ENCODE assay signal across 12 mouse cellular contexts in the genomic region with DNA sequence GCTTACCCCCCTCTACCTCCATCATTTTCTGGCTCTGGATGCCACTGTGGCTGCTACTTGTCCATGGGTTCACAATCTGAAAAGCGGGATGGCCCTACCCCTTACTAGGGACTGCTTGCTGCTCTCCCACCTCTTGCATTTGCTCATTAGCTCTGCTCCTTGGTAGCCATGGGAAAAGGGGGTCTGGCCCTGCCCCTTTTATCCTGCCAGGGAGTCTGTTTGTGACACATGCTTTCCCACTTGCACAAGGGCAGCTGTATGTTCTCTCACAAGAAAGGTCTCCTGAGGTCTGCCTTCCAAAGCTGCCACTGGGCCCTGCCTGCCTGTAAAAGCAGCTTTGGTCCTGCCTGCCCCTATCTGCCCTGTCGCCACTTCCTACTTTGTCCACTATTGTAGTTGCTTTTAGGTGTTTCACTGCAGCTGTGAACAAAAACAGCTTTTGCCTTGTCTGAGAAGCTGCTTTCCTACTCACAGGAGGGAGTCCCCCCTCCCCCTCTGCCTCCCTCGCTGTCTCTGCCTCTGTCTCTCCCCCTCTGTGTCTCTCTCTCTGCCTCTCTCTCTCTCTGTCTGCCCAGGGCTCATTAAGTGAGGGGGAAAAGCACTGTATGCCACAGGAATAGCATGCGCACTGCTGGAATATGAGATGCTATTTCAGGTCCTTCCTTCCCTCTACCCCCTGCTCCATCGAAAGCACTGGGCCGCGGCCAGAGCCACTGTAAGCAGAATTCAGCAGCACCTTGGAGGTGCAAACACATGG. TPM values are rescaled to one million over a fixed set of nuclear protein-coding genes. Genes with fewer than 3 reads are reported as not detected.
DNase-seq lines count a peak whose midpoint lies in the region; ATAC-seq lines count a peak whose summit lies in the region.
"Had no signal": no experiment of that assay in that cellular context is flagged by ENCODE, and none has a peak within 500 bp of the region (broad histone marks: within the 10 kb centered on the region; RNA-seq: fewer than 3 reads in every experiment).

No protein-coding gene starts in this region.

- H3K4me2 ChIP-seq in forebrain, embryonic 16.5 days (ENCODE audit: low read length) = 0 out of 2 replicates have a peak overlapping the region, but pooled peaks have one; percentile 16
- H3K4me2 ChIP-seq: stomach, embryonic 15.5 days had no signal

- peaks cover 9% of the 10 kb centered on the region for H3K4me1 ChIP-seq in forebrain, embryonic 16.5 days (replicated peaks; ENCODE audit: control insufficient read depth, insufficient read depth, low read length)
- H3K4me1 ChIP-seq: megakaryocyte, embryonic 14.5 days; stomach, embryonic 15.5 days had no signal

- no peak overlapping the region; the same call in 1 of the 2 replicates for H3K27ac ChIP-seq in forebrain, embryonic 16.5 days (ENCODE audit: low read length)
- H3K27ac ChIP-seq: stomach, embryonic 15.5 days had no signal

- peak; percentile 86 for ATAC-seq in forebrain, embryonic 16.5 days
- no peak for ATAC-seq in megakaryocyte-erythroid progenitor cell, adult 5-6 weeks (replicated peaks; ENCODE audit: low FRiP score, low TSS enrichment, poor library complexity, severe bottlenecking)

- intact Hi-C loops in left cerebral cortex, postnatal 36 days (cut with DNase I) = no loop called here

- H3K9ac ChIP-seq in forebrain, embryonic 16.5 days (replicated peaks; ENCODE audit: low read depth, low read length) = peak overlapping the region; percentile 17; the same call in 1 of the 2 replicates
- H3K9ac ChIP-seq: stomach, embryonic 15.5 days had no signal

- H3K4me3 ChIP-seq in forebrain, embryonic 16.5 days (replicated peaks; ENCODE audit: low read length) = no peak overlapping the region
- H3K4me3 ChIP-seq: megakaryocyte, embryonic 14.5 days; stomach, embryonic 15.5 days had no signal

- DNase-seq in embryo, embryonic 11 days = peak; percentile 23
- peak; percentile 18 to 30 for DNase-seq in left cerebral cortex, postnatal 36 days (ENCODE audit: low spot score in 2 of 2)
- peak; percentile 35 for DNase-seq in retina, embryonic 14.5 days (ENCODE audit: low spot score)
- DNase-seq in thymus, postnatal 25 days = no peak
- no peak for DNase-seq in natural killer cell, adult 2 months (ENCODE audit: low spot score in 2 of 2)
- DNase-seq: cerebellum, adult 9-10 months had no signal

- H3K36me3 ChIP-seq in forebrain, embryonic 16.5 days (ENCODE audit: control insufficient read depth, insufficient read depth) = no peaks in the 10 kb centered on the region
- H3K36me3 ChIP-seq: stomach, embryonic 15.5 days had no signal

- WGBS in forebrain, embryonic 16.5 days = 21% methylated on average over 7 of the region's 7 CpGs

- no peaks in the 10 kb centered on the region for H3K27me3 ChIP-seq in forebrain, embryonic 16.5 days (replicated peaks; ENCODE audit: control insufficient read depth, insufficient read depth, low read length)
- H3K27me3 ChIP-seq: megakaryocyte, embryonic 14.5 days; stomach, embryonic 15.5 days had no signal

- H3K9me3 ChIP-seq in forebrain, embryonic 16.5 days (ENCODE audit: control insufficient read depth, low read length) = no peaks in the 10 kb centered on the region
- H3K9me3 ChIP-seq: megakaryocyte, embryonic 14.5 days; stomach, embryonic 15.5 days had no signal

RNA-seq across cellular contexts. Expression of a gene that starts 5.6 kb away (rescaled TPM):
- polyA plus RNA-seq in forebrain, embryonic 16.5 days (2015; fragmentation: Nextera tagmentation; extraction: Ambion mirVana) = not detected in 2 replicates
- total RNA-seq in left cerebral cortex, postnatal 36 days (2021) = not detected
- total RNA-seq in megakaryocyte-erythroid progenitor cell, adult 5-6 weeks (2014; fragmentation: Nextera tagmentation) = not detected in 2 replicates
- not detected in 2 replicates for total RNA-seq in megakaryocyte-erythroid progenitor cell, adult 5-6 weeks (2017)
- total RNA-seq: gastrocnemius, adult 18-20 months; layer of hippocampus, adult 8-10 months had no signal
- polyA plus RNA-seq: stomach, embryonic 15.5 days had no signal

RNA-seq across cellular contexts. Expression of a gene that starts 21.2 kb away (rescaled TPM):
- not detected in 2 replicates for polyA plus RNA-seq in forebrain, embryonic 16.5 days (2015; fragmentation: Nextera tagmentation; extraction: Ambion mirVana)
- total RNA-seq in left cerebral cortex, postnatal 36 days (2021) = not detected
- total RNA-seq in megakaryocyte-erythroid progenitor cell, adult 5-6 weeks (2014; fragmentation: Nextera tagmentation) = not detected in 2 replicates
- total RNA-seq in megakaryocyte-erythroid progenitor cell, adult 5-6 weeks (2017) = not detected in 2 replicates
- total RNA-seq: gastrocnemius, adult 18-20 months; layer of hippocampus, adult 8-10 months had no signal
- polyA plus RNA-seq: stomach, embryonic 15.5 days had no signal

RNA-seq across cellular contexts. Expression of a gene that starts 34.4 kb away (rescaled TPM):
- not detected in 2 replicates for polyA plus RNA-seq in forebrain, embryonic 16.5 days (2015; fragmentation: Nextera tagmentation; extraction: Ambion mirVana)
- not detected for total RNA-seq in left cerebral cortex, postnatal 36 days (2021)
- not detected in 2 replicates for total RNA-seq in megakaryocyte-erythroid progenitor cell, adult 5-6 weeks (2014; fragmentation: Nextera tagmentation)
- total RNA-seq in megakaryocyte-erythroid progenitor cell, adult 5-6 weeks (2017) = not detected in 2 replicates
- total RNA-seq: gastrocnemius, adult 18-20 months; layer of hippocampus, adult 8-10 months had no signal
- polyA plus RNA-seq: stomach, embryonic 15.5 days had no signal

RNA-seq across cellular contexts. Expression of a gene that starts 52.3 kb away (rescaled TPM):
- polyA plus RNA-seq in forebrain, embryonic 16.5 days (2015; fragmentation: Nextera tagmentation; extraction: Ambion mirVana) = not detected in 2 replicates
- not detected for total RNA-seq in left cerebral cortex, postnatal 36 days (2021)
- total RNA-seq in megakaryocyte-erythroid progenitor cell, adult 5-6 weeks (2014; fragmentation: Nextera tagmentation) = not detected in 2 replicates
- total RNA-seq in megakaryocyte-erythroid progenitor cell, adult 5-6 weeks (2017) = not detected in 2 replicates
- total RNA-seq: gastrocnemius, adult 18-20 months; layer of hippocampus, adult 8-10 months had no signal
- polyA plus RNA-seq: stomach, embryonic 15.5 days had no signal

Comparison
In these comparisons a context has a peak if more than half of its experiments do, and no peak if none do; other contexts are left out.
1. DNase-seq: peak in embryo, embryonic 11 days (single experiment), left cerebral cortex, postnatal 36 days (2 of 2) and retina, embryonic 14.5 days (single experiment); none in thymus, postnatal 25 days (single experiment) and natural killer cell, adult 2 months (0 of 2).